Mouse (Mus musculus) hematopoietic stem cell, adult 5-6 weeks (primary cell): ENCODE measurements around the gene Rad50. TPM values are rescaled to one million over a fixed set of nuclear protein-coding genes. Genes with fewer than 3 reads are reported as not detected.

Source experiments
- ATAC-seq, 2 experiments: fragments of 125-278 bp in 1 of 2; replicated peaks in 1 of 2; 2 replicates each; pipeline ENCODE4 v1.8.0; 2016 to 2017; ENCODE audit warnings: inconsistent platforms in 2 of 2, mild to moderate bottlenecking in 2 of 2, moderate number of reproducible peaks in 2 of 2, low read depth in 1 of 2, moderate TSS enrichment in 1 of 2; ENCODE audit not compliant: low FRiP score in 2 of 2, poor library complexity in 2 of 2, severe bottlenecking in 2 of 2, insufficient read depth in 1 of 2, low TSS enrichment in 1 of 2
- total RNA-seq: library from RNA; stranded (forward); fragments of 172-1452, 232-1000 nt; gene quantifications from 2 replicates; pipeline ENCODE4 v1.2.3, GENCODE M21; 2017

The Rad50 gene
- total RNA-seq, 1 experiment from 2014 or later: 112 TPM

DNA sequence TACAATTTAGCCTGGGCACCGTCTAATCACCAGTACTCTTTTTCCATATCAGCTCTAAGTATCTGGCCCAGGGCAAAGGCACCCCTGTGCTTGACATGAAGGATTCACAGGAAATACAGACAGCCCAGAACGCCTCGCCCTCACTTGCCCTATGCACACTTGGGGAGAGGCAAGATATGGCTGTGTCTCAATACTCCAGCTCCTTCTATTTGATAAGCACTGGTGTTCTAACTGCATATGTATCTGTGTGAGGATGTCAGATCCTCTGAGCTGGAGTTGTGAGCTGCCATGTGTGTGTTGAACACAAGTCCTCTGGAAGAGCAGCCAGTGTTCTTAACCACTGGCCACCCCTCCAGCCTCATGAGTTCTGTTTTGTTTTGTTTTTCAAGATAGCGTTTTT, 55.7 kb downstream of the Rad50 start:
- no peak for ATAC-seq

GRCm38 (mm10) chr11:53644017-53644416, 63.1 kb downstream of the Rad50 start:
- ATAC-seq: no peak

DNA sequence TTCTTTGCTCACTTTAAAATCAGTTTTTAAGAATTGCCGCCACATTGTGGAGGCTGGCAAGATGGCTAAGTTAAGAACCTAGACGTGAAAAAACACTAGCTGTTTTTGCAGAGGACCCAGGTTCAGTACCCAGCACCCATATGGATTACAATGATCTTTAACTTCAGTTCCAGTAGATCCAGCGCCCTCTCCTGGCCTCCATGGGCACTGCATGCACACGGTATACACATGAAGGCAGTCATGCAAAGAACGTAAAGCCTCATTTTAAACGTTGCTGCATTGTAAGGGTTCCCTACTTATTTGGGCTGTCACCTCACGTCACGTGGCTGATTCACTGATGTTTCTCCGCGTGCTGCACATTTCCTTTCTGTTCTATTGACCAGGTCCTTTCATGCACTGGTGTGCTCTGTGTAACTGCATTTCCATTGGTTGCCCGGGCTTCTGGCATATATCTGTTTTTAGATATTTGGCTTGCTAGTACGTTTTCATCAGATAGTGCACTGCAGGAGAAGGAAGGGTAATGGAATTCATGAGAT, 64.3 kb downstream of the Rad50 start:
- no peak for ATAC-seq

GRCm38 (mm10) chr11:53637803-53638260, 69.3 kb downstream of the Rad50 start:
- ATAC-seq: no peak

GRCm38 (mm10) chr11:53637046-53637802, 69.9 kb downstream of the Rad50 start:
- 0 out of 4 replicates have a peak, but pooled peaks of 1 of the 2 experiments have one; percentile 7 for ATAC-seq

DNA sequence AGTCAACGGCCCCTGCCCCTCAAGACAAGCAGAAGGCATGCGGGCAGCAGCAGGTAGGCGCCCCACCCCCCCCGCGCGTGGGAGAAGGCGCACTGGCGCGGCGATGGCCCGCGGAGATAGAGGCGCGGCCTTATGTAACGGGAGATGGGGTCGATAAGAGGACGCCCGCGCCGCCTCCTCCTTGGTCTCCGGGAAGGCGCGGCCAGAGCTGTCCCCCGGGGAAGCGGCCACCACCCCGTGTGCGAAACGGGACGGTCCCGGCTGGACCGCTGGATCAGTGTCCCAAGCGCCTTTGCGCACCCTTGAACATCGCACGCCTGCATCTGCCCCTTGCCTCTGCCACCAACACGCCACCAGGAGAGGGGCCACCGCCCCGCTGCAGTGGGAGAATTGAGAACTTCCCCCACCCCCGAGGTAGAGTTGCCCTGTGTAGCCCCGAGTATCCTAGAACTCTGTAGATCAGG, 70.9 kb downstream of the Rad50 start:
- ATAC-seq: no peak

DNA sequence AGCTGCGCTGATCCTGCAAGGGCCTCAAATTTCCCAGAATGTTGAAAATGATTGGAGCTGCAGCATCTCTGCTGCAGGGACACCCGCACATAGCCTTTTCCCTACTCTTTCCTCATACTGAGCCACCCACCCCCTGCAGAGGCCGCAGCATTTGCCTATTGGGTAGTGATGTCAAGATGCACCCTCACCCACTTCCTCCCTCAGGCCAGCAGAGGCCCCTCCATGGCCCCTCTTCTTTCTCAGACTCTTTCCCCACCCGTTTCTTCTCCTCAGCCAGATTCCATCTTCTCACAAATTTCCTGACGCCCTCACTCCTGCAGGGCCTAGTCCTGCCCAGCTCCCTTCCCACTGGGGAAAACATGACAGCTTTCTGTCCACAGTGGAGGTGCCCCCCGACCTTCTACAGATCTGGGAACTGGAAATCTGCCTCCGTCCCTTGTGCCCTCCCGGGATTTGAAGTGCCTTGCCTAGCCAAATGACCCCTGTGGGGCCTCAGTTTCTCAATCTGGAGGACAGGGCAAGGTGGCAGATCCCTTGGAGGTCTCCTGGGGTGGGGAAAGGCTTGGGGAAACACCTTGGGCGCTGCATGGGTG, 71.4 kb downstream of the Rad50 start:
- no peak for ATAC-seq

- no peak for ATAC-seq
Measured at GRCm38 (mm10) chr11:53634556-53634955, 72.6 kb downstream of the Rad50 start, which contains the start of gene Il13. Gene Il13 (minus strand): TSS chr11:53634702.

GRCm38 (mm10) chr11:53633644-53634043, 73.5 kb downstream of the Rad50 start:
- no peak for ATAC-seq

- ATAC-seq: no peak
Measured at GRCm38 (mm10) chr11:53632122-53632733, 74.9 kb downstream of the Rad50 start.

- ATAC-seq: peak; percentile 81 to 87
Measured at GRCm38 (mm10) chr11:53627859-53628258, 79.3 kb downstream of the Rad50 start.

DNA sequence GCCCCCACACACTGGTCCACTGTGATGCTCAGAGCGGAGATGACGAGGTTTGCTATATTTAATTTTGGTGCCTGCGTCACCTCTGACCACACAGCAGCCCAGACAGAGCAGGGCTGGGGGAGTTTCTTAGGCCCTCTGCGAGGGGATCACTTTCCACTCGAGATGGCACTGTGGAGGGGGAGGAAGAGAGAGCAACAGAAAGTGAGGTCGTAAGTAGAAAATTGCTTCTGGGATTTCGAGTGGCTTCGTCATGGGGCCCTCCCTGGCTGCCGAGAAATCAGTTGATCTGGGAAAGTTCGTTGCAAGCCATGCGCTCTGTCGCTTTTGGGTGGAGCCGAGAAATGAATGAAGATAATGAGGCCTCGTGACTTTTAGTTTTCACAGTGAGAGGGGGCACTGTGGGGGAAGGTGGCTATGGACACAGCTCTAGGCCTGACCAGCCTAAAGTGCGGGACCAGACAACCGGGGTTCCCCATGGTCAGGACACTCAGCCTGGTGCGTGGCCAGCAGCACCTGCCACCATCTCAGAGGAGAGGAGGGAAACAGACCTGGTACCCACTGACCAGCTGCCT, 80.2 kb downstream of the Rad50 start:
- no peak for ATAC-seq

GRCm38 (mm10) chr11:53624124-53624523, 83.0 kb downstream of the Rad50 start:
- no peak for ATAC-seq

- no peak for ATAC-seq
Measured at GRCm38 (mm10) chr11:53623573-53623972, 83.5 kb downstream of the Rad50 start.

DNA sequence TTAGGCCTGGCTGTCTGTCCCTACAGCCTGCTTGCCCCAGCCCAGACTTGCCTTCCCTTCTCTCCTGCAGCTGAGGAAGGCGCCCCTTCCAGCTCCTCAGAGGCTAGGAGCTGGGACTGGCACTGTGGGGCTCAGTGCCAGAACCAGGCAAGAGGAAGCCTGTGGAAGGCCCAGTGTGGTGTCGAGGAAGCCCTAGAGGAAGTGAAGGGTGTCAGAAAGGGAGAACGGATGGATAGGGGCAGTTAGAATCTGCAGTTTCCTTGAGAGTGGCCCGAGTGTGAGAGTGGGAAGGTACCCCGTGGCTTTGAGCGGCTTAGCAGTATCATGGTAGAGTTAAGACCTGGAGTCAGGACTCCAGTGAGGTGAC, 84.7 kb downstream of the Rad50 start:
- peak; percentile 61 to 70 for ATAC-seq

DNA sequence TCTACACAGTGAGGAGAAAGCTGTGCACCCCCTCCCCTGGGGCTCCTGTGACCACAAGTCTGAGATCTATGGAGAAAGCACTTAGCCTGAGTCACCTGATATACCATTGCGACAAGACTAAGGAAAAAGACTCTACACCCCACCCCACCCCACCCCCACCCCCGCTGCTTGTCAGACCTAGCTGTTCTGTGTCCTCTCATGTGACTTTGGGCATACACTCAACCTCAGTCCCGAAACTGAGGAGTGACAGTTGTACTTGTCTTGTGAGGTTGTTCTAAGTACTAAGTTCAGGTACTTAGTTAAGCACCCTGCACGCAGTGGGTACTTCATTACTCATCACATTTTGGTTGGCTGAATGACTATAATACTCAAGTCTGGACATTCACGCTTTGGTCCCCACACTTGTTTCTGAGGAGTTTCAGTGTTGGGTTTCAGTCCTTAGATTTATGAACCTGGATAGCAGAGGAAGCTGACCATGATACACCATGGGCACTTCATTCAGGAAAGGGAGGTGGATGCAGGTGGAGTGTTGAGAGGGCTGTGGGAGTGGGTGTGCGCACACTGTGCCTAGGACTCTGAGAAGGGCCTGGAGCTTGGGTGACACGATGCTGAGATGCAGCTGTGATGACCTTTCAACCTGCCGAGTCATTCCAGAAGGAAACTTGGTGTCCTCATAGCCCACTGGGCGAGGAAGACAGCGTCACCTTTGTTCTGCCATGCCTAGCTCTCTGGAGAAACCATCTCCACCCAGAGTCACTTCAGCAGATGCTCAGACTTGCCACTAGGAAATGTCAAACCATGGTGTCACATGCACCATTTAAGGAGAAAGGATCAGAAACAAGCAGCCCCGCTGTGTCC, 85.3 kb downstream of the Rad50 start:
- ATAC-seq: no peak

DNA sequence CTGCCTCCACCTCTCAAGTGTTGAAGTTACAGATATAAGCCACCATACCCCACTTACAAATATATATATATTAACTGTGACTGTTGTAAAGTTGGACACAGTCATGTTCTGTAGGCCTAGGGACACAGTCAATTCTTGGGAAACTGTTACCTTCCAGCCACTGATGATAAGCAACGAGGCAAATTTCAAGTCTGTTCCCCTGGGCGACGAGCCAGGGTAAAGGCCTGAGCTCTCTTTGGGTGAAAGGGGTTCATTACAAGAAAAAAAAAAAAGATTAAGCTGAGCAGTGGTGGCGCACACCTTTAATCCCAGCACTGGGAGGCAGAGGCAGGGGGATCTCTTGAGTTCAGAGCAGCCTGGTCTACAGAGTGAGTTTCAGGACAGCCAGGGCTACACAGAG, 87.0 kb downstream of the Rad50 start:
- ATAC-seq: no peak
